Comparison of ENCODE assay signal across 8 mouse cellular contexts in the genomic region with DNA sequence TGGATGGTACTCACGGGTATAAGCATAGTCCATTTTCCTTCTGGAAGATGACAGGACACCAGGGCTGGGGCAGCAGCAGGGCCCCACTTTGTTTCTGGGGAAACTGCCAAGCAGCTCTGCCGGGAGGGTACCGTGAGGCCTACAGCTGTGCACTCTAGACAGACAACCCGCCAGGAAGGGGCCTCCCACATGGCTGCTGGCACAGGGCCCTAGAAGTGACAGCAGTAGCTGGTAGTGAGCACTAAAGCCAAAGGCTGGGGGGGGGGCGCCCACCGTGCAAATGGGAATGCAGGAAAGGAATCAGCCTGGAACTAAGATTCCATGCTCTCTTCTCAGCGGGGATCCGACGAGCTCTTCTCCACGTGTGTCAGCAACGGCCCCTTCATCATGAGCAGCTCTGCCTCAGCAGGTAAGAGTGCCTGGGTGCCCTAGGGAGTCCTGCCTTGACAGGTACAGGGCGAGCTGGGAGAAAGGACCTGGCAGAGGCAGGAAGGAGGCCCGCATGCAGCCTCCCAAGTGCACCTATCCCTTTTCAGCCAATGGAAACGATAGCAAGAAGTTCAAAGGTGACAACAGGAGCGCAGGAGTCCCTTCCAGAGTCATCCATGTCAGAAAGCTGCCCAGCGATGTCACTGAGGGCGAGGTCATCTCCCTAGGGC. TPM values are rescaled to one million over a fixed set of nuclear protein-coding genes. Genes with fewer than 3 reads are reported as not detected.
DNase-seq lines count a peak whose midpoint lies in the region; ATAC-seq and TF ChIP-seq lines count a peak whose summit lies in the region.

No protein-coding gene starts in this region.

- H3K36me3 ChIP-seq in embryonic facial prominence, embryonic 13.5 days = peaks cover 73% of the 10 kb centered on the region
- peaks cover 58% of the 10 kb centered on the region for H3K36me3 ChIP-seq in lung, embryonic 15.5 days

- peak overlapping the region; percentile 99 for H3K9ac ChIP-seq in embryonic facial prominence, embryonic 13.5 days
- peak overlapping the region; percentile 92; the same call in 1 of the 2 replicates for H3K9ac ChIP-seq in lung, embryonic 15.5 days

- WGBS in embryonic facial prominence, embryonic 13.5 days = 47% methylated on average over 17 of the region's 17 CpGs
- WGBS in lung, embryonic 15.5 days = 33% methylated on average over 17 of the region's 17 CpGs

- ATAC-seq in embryonic facial prominence, embryonic 13.5 days (ENCODE audit: insufficient number of reproducible peaks, insufficient read depth, low FRiP score, low TSS enrichment, low read depth) = no peak
- ATAC-seq in lung, embryonic 15.5 days (ENCODE audit: borderline replicate concordance, extremely low read depth, low FRiP score, low TSS enrichment) = peak; percentile 16; the same call in 1 of the 2 replicates

- peak overlapping the region; percentile 99 for H3K4me3 ChIP-seq in embryonic facial prominence, embryonic 13.5 days
- H3K4me3 ChIP-seq in layer of hippocampus, adult 2 months = peak overlapping the region; percentile 100; the same call in 1 of the 2 replicates
- H3K4me3 ChIP-seq in lung, embryonic 15.5 days = peak overlapping the region; percentile 72

- H3K4me1 ChIP-seq in embryonic facial prominence, embryonic 13.5 days = peaks cover 52% of the 10 kb centered on the region
- peaks cover 40% of the 10 kb centered on the region for H3K4me1 ChIP-seq in lung, embryonic 15.5 days

- TF ChIP-seq CTCF in layer of hippocampus, adult 2 months (conservative IDR thresholded peaks at IDR 0.05) = no peak

- no peaks in the 10 kb centered on the region for H3K9me3 ChIP-seq in embryonic facial prominence, embryonic 13.5 days
- H3K9me3 ChIP-seq in lung, embryonic 15.5 days = no peaks in the 10 kb centered on the region

- intact Hi-C loops in heart, postnatal 36 days (cut with DNase I) = loop anchor here (2.0 kb wide), 1 partner anchor 18 kb away; no protein-coding TSS in a partner anchor

- H3K27ac ChIP-seq in embryonic facial prominence, embryonic 13.5 days = peak overlapping the region; percentile 71
- H3K27ac ChIP-seq in layer of hippocampus, adult 2 months = peak overlapping the region; percentile 100
- peak overlapping the region; percentile 100 for H3K27ac ChIP-seq in lung, embryonic 15.5 days

- DNase-seq in ovary, postnatal 36 days (ENCODE audit: low spot score) = peak; percentile 67
- DNase-seq in ovary, postnatal 10 days (ENCODE audit: low spot score) = no peak
- DNase-seq in heart, postnatal 36 days = peak; percentile 60 to 66
- peak; percentile 75 to 82 for DNase-seq in layer of hippocampus, adult 2 months (ENCODE audit: low spot score in 2 of 2)
- DNase-seq in right cerebral cortex, postnatal 4 days = peak; percentile 76
- DNase-seq in spleen, postnatal 36 days (ENCODE audit: low spot score in 2 of 2) = no peak

- no peaks in the 10 kb centered on the region for H3K27me3 ChIP-seq in embryonic facial prominence, embryonic 13.5 days
- H3K27me3 ChIP-seq in lung, embryonic 15.5 days = no peaks in the 10 kb centered on the region

- H3K4me2 ChIP-seq in embryonic facial prominence, embryonic 13.5 days = peak overlapping the region; percentile 99
- H3K4me2 ChIP-seq in lung, embryonic 15.5 days = peak overlapping the region; percentile 86

RNA-seq across cellular contexts. Expression of gene Ptbp1, which starts 4.3 kb away (rescaled TPM):
- 386 and 390 TPM in 2 replicates for polyA plus RNA-seq in embryonic facial prominence, embryonic 13.5 days (2015; fragmentation: Nextera tagmentation; extraction: Ambion mirVana)
- total RNA-seq in heart, postnatal 36 days (2021) = 10 to 100 TPM; 50.9 to 51.2 TPM
- 10 to 100 TPM; 56.9 to 58.7 TPM for total RNA-seq in layer of hippocampus, adult 2 months (2021)
- 367 and 368 TPM in 2 replicates for polyA plus RNA-seq in lung, embryonic 15.5 days (2015; fragmentation: Nextera tagmentation; extraction: Ambion mirVana)

RNA-seq across cellular contexts. Expression of gene Prtn3, which starts 15.7 kb away (rescaled TPM):
- polyA plus RNA-seq in embryonic facial prominence, embryonic 13.5 days (2015; fragmentation: Nextera tagmentation; extraction: Ambion mirVana) = 7.3 and 8.5 TPM in 2 replicates
- not detected for total RNA-seq in heart, postnatal 36 days (2021)
- total RNA-seq in layer of hippocampus, adult 2 months (2021) = 1 to 10 TPM; 1.5 to 2.6 TPM
- 3.7 and 3.8 TPM in 2 replicates for polyA plus RNA-seq in lung, embryonic 15.5 days (2015; fragmentation: Nextera tagmentation; extraction: Ambion mirVana)

RNA-seq across cellular contexts. Expression of gene Plppr3, which starts 15.9 kb away (rescaled TPM):
- 126 and 138 TPM in 2 replicates for polyA plus RNA-seq in embryonic facial prominence, embryonic 13.5 days (2015; fragmentation: Nextera tagmentation; extraction: Ambion mirVana)
- total RNA-seq in heart, postnatal 36 days (2021) = not detected
- total RNA-seq in layer of hippocampus, adult 2 months (2021) = 10 to 100 TPM; 33.7 to 37.1 TPM
- polyA plus RNA-seq in lung, embryonic 15.5 days (2015; fragmentation: Nextera tagmentation; extraction: Ambion mirVana) = 29.1 and 32.4 TPM in 2 replicates

RNA-seq across cellular contexts. Expression of gene Elane, which starts 27.5 kb away (rescaled TPM):
- polyA plus RNA-seq in embryonic facial prominence, embryonic 13.5 days (2015; fragmentation: Nextera tagmentation; extraction: Ambion mirVana) = 1.9 TPM in 1 of 2 replicates, not detected in the other
- total RNA-seq in heart, postnatal 36 days (2021) = not detected
- not detected for total RNA-seq in layer of hippocampus, adult 2 months (2021)
- 0.25 and 0.72 TPM in 2 replicates for polyA plus RNA-seq in lung, embryonic 15.5 days (2015; fragmentation: Nextera tagmentation; extraction: Ambion mirVana)

RNA-seq across cellular contexts. Expression of gene Cfd, which starts 32.1 kb away (rescaled TPM):
- not detected in 2 replicates for polyA plus RNA-seq in embryonic facial prominence, embryonic 13.5 days (2015; fragmentation: Nextera tagmentation; extraction: Ambion mirVana)
- total RNA-seq in heart, postnatal 36 days (2021) = 10 to 100 TPM; 11.6 to 63.9 TPM
- total RNA-seq in layer of hippocampus, adult 2 months (2021) = not detected
- not detected in 2 replicates for polyA plus RNA-seq in lung, embryonic 15.5 days (2015; fragmentation: Nextera tagmentation; extraction: Ambion mirVana)

Comparison
In these comparisons a context has a peak if more than half of its experiments do, and no peak if none do; other contexts are left out.
1. DNase-seq: peak in ovary, postnatal 36 days (single experiment), heart, postnatal 36 days (2 of 2), layer of hippocampus, adult 2 months (2 of 2) and right cerebral cortex, postnatal 4 days (single experiment); none in ovary, postnatal 10 days (single experiment) and spleen, postnatal 36 days (0 of 2).
2. RNA of gene Plppr3, which starts 15.9 kb away (total RNA-seq): 33.7 to 37.1 TPM in layer of hippocampus, adult 2 months; not detected in heart, postnatal 36 days; every median in the first group is over 10 times any median in the second.
3. Peak in every context shown above with its lines, with median percentiles within 50 percentile points of each other: H3K27ac ChIP-seq and H3K4me3 ChIP-seq.